Mouse (Mus musculus): ENCODE data around the gene Shisa7.
"Not testable (repeated sequence)": the region's sequence is repeated elsewhere in the genome, so short reads cannot be mapped to it uniquely, and the experiment has no call there.

The Shisa7 gene

GRCm38 (mm10) chr7:4849372-4849771 is 4.9 kb upstream of the Shisa7 start:
- DNase-seq (ENCODE audit: extremely low spot score, low spot score): no peak

GRCm38 (mm10) chr7:4844917-4845309 is 417 bp upstream of the Shisa7 start:
- peak; percentile 85 for DNase-seq (ENCODE audit: extremely low spot score, low spot score)

- DNase-seq (ENCODE audit: extremely low spot score, low spot score): peak; percentile 72
Measured at GRCm38 (mm10) chr7:4843604-4844244, 772 bp downstream of the Shisa7 start.

GRCm38 (mm10) chr7:4842634-4843131 is 1.8 kb downstream of the Shisa7 start:
- peak; percentile 48 for DNase-seq (ENCODE audit: extremely low spot score, low spot score)

DNA sequence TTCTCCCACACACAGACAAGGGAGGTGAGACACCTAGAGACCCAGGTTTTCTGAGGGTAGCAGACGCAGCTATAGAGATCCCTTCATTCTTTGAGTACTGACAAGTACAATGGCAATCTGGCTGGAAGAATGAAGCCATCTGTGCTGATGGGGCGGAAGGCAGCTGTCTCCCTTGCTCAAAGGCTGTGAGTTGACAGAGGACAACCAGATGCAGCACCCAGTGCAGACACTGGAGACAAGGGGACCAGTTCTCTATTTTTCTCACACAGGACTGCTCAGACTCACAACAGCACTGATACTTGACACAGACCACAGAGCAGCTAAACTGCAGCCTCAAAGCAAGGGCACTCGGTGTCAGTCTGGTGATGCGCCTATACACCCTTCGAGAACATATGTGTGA is 2.4 kb downstream of the Shisa7 start:
- DNase-seq (ENCODE audit: extremely low spot score, low spot score): no peak

DNA sequence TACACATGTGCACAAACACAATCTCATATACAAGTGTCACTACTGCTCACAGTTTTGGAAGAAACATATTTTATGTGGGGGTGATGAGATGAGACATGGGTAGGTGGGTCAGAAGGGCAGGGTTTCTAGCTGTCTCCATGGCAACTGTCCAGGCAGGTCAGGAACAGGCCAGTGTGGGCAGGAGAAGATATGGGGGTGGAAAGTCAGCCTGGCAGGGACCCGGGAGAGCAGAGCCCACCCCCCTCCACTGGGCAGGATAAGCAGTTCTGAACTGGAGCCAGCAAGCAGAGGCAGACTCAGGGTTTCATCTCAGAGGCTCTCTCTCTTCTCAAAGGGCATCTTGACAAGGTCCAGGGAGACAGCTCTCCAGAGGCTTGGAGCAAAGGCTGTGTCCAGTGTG is 6.9 kb downstream of the Shisa7 start:
- no peak for DNase-seq (ENCODE audit: extremely low spot score, low spot score)

DNA sequence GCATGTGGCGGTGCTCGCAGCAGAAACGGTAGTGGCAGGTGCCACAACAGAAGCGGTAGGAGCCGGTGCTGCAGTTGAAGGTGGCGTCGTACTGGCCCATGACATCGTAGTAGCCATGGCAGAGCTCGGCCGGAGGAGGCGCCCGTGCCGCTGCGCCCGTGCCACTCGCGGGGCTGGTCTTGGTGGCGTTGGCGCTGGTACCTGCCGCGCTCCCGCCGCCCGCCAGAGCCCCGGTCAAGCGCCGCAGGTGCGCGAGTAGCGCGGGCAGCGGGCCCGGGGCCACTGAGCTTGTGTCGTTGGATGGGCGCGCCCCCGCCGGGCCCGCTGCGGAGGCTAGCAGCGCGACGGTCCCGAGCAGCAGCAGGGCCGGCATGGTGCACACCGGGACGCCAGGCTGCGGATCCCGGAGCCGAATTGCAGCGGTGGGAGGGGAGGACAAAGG is 8.1 kb downstream of the Shisa7 start:
- DNase-seq (ENCODE audit: extremely low spot score, low spot score): peak; percentile 62

DNA sequence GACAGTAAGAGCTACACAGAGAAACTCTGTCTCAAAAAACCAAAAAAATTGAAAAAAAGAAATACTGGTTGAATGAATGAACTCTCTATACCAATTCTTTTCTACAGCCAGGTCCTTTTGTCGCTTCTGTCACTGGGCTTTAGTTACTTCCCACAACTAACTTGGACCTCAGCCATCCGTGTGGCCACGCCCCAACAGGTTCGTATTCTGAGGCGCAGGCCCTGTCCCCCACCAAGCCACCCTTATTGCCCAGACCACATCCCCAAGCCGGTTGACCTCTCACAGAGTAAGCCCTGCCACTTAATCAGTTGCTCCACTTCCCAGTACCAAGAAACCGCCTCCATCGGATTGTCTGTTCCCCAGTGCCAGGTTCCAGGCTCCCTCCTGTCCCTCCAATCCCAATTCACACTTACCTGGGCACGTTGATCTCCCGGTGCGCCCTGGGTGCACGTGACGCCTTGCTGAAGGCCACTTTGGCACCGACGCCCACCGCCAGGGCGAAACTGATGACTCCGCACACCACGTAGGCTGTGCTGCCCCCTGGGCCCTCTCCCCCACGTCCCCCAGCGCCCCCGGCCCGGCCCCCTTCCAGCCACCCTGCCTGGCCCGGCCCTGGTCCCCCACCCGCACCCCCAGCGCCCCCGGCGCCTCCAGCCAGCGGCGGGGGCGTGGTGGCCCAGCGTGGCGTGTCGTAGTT is 8.7 kb downstream of the Shisa7 start:
- DNase-seq (ENCODE audit: extremely low spot score, low spot score): peak; percentile 24

DNA sequence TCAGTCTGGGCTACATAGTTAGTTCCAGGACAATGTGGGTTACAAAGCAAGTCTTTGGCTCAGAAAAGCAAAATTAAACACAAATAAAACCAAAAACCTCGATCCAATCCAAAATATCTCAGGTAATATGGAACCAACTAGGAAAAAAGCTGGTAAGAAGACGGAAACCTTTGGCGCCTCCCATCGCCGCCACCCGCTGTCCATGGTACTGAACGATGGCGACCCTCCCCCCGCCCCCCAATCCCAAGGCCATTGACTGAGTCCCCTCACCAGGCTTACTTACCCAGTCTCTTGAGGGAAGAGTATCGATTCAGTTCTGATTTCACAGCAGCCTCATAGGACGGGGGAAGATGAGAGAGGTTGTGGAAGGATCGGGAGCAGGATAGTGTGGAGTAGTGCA is 14.0 kb downstream of the Shisa7 start:
- peak; percentile 37 for DNase-seq (ENCODE audit: extremely low spot score, low spot score)

DNA sequence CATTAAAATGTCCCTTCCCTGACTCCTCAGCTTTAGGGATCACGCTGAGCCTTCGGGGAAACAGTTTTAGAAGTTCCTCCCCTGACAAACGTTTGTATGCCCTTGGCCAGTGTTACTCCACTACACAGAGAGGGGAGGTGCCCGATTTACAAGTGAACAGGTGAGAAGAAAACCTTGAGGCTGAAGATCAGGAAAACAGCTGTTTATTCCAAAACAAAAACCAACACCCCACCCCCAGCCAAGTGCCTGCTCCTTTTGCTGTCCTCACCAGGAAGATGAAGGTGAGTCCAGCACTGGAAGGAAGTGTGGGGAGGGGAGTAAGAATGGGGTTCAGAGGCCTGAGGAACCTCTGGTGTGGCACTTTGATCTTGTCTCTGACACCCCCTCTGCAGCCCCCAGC is 19.1 kb downstream of the Shisa7 start:
- DNase-seq (ENCODE audit: extremely low spot score, low spot score): no peak

- DNase-seq (ENCODE audit: extremely low spot score, low spot score): no peak
Measured at GRCm38 (mm10) chr7:4822162-4822907, 22.2 kb downstream of the Shisa7 start.

DNA sequence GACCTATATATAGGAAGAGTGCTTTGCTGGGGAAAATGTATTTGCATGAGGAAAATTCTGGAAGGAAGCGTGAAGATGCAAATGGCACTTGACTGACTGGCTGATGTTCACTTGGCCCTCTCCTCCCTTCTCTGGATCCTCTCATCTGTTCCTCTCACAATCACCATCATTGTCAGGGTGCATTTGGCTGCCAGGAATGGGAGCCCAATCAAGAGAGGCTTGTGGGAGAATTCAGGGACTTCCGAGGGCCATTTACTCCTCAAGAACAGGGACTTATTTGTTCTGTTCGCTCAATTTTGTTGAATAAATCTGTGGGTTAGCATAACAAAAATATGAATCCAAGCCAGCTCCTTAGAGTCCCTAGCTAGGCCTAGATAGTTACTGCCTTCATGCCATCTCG is 22.8 kb downstream of the Shisa7 start:
- no peak for DNase-seq (ENCODE audit: extremely low spot score, low spot score)

GRCm38 (mm10) chr7:4820925-4821324 is 23.6 kb downstream of the Shisa7 start:
- DNase-seq (ENCODE audit: extremely low spot score, low spot score): not testable (repeated sequence)

GRCm38 (mm10) chr7:4816559-4816958 is 27.9 kb downstream of the Shisa7 start:
- DNase-seq (ENCODE audit: extremely low spot score, low spot score): no peak

- DNase-seq (ENCODE audit: extremely low spot score, low spot score): no peak
Measured at GRCm38 (mm10) chr7:4813105-4813791, 31.2 kb downstream of the Shisa7 start.

DNA sequence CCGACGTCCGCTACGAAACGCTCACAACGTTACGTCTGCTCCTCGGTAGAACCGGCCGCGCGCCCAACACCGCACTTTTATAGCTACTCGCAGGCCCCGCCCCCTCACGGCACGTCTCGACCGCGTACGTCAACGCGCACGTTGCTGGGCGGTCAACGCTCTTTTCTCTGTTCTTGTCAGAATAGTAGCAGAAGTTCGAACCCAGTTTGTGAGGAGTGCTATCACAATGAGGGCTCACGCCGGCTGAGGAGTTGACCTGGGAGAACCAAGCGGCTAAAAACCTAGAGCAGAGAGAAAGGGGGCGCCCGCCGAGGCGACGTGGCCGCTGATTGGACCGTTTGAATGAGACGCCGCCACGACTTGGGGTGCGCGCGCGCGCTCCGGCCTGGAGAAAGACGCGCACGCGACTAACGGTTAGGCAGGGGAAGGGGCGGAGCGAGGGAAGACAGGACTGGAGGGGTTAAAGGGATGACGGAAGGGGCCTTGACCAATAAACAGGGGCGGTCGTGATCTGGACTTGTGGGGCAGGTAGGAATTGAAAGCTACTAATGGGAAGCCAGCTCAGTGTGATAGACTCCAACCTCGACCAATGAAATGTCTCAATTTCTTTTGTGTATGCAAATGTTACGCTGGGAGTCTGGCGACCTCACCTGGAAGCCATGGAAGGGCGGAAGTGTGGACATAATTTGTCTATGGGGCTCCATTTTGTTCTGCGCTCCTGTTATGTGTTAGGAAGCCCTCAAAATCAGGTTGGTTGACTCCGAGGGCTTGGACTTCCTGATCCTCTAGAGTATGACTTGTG is 32.0 kb downstream of the Shisa7 start, which contains the start of gene Ube2s:
Gene Ube2s, minus strand, starts transcription at position 288 of the 802 bp plus-strand sequence.
- DNase-seq (ENCODE audit: extremely low spot score, low spot score): peak; percentile 98

DNA sequence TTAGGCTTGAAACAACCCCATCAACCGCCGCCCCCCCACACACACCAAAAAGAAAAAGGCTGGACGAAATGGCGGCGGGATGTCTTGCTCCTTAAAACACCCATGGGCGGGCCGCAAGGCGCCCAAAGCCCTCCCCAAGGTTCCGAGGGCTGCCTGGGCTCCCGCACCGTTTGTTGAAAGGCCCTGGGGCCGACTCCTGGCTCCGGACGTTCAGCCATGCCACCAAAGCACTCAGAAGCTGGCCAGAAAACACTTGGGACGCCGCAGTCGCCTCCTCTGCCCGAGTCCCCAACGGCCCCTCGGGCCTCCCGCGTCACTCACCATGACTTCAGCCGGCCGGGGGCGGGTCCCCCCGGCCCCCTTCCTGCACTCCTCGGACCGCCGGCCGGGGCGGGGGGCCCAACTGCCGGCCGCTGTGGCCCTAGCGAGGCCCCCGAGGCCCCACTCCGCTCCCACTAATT is 32.6 kb downstream of the Shisa7 start:
- DNase-seq (ENCODE audit: extremely low spot score, low spot score): peak; percentile 56

GRCm38 (mm10) chr7:4811131-4811530 is 33.4 kb downstream of the Shisa7 start:
- DNase-seq (ENCODE audit: extremely low spot score, low spot score): not testable (repeated sequence)

DNA sequence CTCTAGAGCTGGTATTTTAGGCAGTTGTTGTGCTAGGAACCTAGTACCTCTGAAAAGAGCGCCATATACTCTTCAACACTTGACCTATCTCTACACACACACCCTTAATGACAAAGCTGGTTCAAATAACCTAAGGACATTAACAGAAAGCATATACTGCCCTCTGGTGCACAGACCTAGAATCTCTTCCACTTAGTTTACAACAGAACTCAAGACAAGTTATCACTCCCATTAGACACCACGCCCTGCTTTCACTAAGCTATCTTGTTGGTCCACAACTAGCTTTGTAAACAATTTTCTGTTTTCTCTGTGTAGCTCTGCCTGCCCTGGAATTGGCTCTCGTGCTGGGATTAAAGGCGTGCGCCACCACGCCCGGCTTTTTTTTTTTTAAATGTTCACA is 37.8 kb downstream of the Shisa7 start:
- DNase-seq (ENCODE audit: extremely low spot score, low spot score): no peak

DNA sequence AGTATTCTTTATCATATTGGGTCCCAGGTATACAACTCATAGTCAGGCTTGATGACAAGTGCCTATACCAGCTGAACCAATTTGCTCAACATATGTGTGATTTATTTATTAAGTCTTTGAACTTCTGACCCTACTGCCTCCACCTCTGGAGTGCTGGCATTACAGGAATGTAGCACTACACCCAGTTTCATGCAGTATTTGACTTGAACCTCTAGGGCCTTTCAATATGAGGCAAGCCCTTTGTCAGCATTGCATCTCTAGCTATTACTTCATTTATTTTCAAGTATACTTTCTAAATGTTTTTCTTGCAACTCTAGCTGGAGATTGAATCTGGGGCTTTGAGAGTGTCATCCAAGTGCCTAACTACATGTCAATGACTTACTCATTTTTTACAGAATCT is 42.2 kb downstream of the Shisa7 start:
- no peak for DNase-seq (ENCODE audit: extremely low spot score, low spot score)

Data from neural tube, embryonic 10.5 days (tissue).